17 mouse cellular contexts compared by ENCODE assay signal in genomic region chr19:32492339-32492738, GRCm38 (mm10).
"Had no signal": no experiment of that assay in that cellular context is flagged by ENCODE, and none has a peak within 500 bp of the region (broad histone marks: within the 10 kb centered on the region; RNA-seq: fewer than 3 reads in every experiment).

No protein-coding gene starts in this region.

- DNase-seq: kidney, adult 11 months; kidney, adult 9 months; kidney, postnatal 10 days; layer of hippocampus, postnatal 36 days; left cerebral cortex, postnatal 4 days; lung, embryonic 14.5 days; lung, postnatal 10 days; lung, postnatal 4 days; retina, postnatal 1 day; right cerebral cortex, postnatal 4 days; spleen, adult 18-20 months; thymus, postnatal 36 days had no signal

- H3K4me2 ChIP-seq: limb, embryonic 13.5 days; lung, embryonic 14.5 days; midbrain, embryonic 11.5 days; midbrain, embryonic 15.5 days; neural tube, embryonic 13.5 days; stomach, embryonic 15.5 days had no signal

- H3K4me3 ChIP-seq: limb, embryonic 13.5 days; midbrain, embryonic 15.5 days; neural tube, embryonic 13.5 days; stomach, embryonic 15.5 days had no signal

- H3K9ac ChIP-seq: limb, embryonic 13.5 days; lung, embryonic 14.5 days; midbrain, embryonic 15.5 days; neural tube, embryonic 13.5 days; stomach, embryonic 15.5 days had no signal

- H3K9me3 ChIP-seq: limb, embryonic 13.5 days; midbrain, embryonic 15.5 days; neural tube, embryonic 13.5 days; stomach, embryonic 15.5 days had no signal

- H3K4me1 ChIP-seq: stomach, embryonic 15.5 days had no signal

- H3K27me3 ChIP-seq: limb, embryonic 13.5 days; midbrain, embryonic 15.5 days; neural tube, embryonic 13.5 days; stomach, embryonic 15.5 days had no signal

- H3K27ac ChIP-seq: limb, embryonic 13.5 days; midbrain, embryonic 15.5 days; neural tube, embryonic 13.5 days; stomach, embryonic 15.5 days had no signal

- ATAC-seq: midbrain, embryonic 15.5 days had no signal
